Mouse (Mus musculus): ENCODE data around the gene Slc37a4. TPM values are rescaled to one million over a fixed set of nuclear protein-coding genes. Genes with fewer than 3 reads are reported as not detected.

Gene Slc37a4
- 31.3 TPM for polyA plus RNA-seq (2017; shearing (Covaris generic))

GRCm38 (mm10) chr9:44396684-44397411 lies at the start of gene Slc37a4:
Slc37a4 (plus strand) TSS chr9:44396852.

DNA sequence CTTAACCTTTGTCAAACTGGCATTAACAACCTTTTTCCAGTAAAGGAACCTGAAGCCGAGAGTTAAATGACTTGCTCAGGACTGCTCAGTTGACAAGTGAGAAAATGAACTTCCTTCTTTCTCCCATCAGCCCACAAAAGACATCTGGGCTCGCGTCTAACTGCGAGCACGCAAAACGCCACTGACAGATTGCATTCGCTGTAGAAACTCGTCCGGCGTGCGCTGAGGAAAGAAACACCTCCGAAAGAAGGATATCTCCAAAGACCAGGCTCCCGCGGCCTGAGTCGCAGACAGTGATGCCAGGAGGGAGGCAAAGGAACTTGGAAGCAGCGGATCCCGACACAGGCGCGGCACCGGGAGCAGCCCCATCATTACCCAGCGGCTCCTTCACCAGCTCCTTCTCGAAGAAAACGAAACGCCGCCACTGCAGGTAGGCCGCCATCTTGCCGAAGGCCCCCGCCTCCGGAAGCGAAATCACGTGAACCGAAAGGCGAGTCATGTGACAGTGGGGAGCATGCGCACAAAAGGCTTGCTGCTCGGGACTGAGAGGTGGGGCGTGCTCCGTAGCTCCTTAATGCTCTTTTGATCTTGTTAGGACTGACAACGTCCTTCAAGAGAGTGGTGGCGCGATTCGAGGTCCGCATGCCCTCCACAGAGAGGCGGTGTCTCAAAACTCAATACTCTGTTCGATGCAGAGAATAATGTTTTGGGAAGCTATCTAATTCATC lies 35.3 kb upstream of the Slc37a4 start, which contains the start of gene Vps11:
Gene Vps11 (minus strand): TSS at position 481 of the 728 bp plus-strand sequence.

GRCm38 (mm10) chr9:44379054-44379834 lies 17.4 kb upstream of the Slc37a4 start, which contains the start of gene Hyou1:
Hyou1 (plus strand) TSS chr9:44379490.

DNA sequence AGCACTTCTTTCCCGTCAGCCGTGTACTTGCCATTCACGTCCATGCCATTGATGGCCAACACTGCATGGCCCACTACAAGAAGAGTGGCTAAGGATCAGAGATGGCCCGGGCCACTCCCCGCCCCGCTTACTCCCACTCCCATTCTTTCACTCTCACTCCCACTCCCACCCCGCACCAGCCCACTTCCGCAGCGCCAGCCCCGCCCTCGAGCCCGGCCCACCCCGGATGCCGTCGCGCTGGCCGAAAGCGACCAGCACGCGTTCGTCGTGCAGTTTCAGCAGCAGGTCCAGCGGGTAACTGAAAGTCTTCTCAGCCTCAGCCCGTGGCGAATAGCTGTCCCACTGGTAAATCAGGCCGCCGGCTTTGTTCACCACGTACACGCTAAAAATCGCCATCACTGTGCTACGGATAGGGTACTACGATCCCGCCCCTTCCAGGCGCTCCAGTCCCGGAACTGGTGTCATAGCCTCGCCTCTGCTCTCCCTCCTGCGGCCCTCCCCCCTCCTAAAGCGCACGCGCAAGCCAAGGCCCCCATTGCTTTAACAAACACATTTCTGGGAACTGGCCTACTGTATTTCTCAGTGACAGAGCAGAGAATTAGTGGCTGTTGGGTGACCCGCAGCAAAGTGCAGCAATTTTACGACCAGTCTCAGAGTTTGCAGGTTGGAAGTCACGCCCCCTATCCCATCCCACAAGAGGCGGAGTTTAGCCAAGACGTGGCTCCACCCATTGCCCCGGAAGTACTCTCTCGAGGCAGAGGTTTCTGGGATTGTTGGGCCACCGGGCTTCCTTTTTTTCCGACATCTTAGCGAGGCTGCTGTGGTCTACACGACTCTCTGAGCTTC lies 10.5 kb downstream of the Slc37a4 start, which contains the start of the genes Rps25 and Trappc4:
Gene Rps25 (plus strand): TSS at position 234 of the 846 bp plus-strand sequence.
Gene Trappc4 (minus strand): TSS at position 695 of the 846 bp plus-strand sequence.

DNA sequence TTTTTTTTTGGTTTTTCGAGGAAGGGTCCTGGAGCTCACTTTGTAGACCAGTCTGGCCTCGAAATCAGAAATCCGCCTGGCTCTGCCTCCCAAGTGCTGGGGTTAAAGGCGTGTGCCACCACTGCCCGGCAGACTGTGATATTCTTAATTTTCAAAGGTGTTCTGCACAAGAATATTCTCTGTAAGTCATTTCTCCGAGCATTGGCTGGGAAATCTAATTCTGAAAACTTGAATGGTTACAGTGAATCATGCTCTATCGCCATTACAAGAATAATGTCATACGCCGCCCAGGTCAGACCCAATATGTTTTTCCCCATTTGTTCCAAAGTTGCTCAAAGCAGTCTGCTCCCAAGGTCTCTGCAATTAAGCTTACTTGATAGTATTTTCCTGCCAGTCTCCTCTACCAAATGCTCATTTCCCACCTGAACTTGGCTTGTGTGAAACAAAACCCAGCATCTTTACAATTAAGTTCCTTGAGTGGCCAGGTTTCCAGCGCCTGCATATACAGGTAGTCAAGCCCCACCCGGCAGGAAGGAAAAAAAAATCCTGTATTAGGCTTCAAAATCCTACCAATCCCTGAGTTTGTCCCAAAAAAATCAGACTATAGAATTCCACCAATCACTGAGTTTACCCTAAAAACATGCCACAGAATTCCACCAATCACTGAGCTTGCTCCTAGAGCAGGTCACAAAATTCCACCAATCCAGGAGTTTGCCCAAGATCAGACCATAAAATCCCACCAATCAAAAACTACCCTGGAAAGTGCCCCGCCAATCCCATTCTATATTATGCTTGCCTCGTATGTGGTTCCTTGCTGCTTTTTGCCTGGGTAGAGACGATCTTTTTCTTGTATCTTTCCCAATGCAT lies 22.1 kb downstream of the Slc37a4 start, which contains the start of gene Ccdc84:
Gene Ccdc84 (minus strand): TSS at position 51 of the 867 bp plus-strand sequence.

GRCm38 (mm10) chr9:44440961-44441360 lies 44.3 kb downstream of the Slc37a4 start, which contains the start of gene Foxr1:
Foxr1 (minus strand) TSS chr9:44441136.

Other genes with a start within 250 kb of the Slc37a4 start
- gene Cbl, start 162.8 kb upstream of the Slc37a4 start, polyA plus RNA-seq (2017; shearing (Covaris generic)), result 33.6 TPM
- not detected for gene Ccdc153, start 156.2 kb upstream of the Slc37a4 start, polyA plus RNA-seq (2017; shearing (Covaris generic))
- gene Pdzd3, start 145.4 kb upstream of the Slc37a4 start, polyA plus RNA-seq (2017; shearing (Covaris generic)), result 0.21 TPM
- 12.2 TPM for gene Nlrx1, start 128.3 kb upstream of the Slc37a4 start, polyA plus RNA-seq (2017; shearing (Covaris generic))
- 0.32 TPM for gene Abcg4, start 108.2 kb upstream of the Slc37a4 start, polyA plus RNA-seq (2017; shearing (Covaris generic))
- 32.9 TPM for gene Hinfp, start 91.2 kb upstream of the Slc37a4 start, polyA plus RNA-seq (2017; shearing (Covaris generic))
- 8.9 TPM for gene C2cd2l, start 76.6 kb upstream of the Slc37a4 start, polyA plus RNA-seq (2017; shearing (Covaris generic))
- 24.2 TPM for gene Dpagt1, start 70.8 kb upstream of the Slc37a4 start, polyA plus RNA-seq (2017; shearing (Covaris generic))
- 27.0 TPM for gene H2afx, start 62.2 kb upstream of the Slc37a4 start, polyA plus RNA-seq (2017; shearing (Covaris generic))
- 34.4 TPM for gene Hmbs, start 52.6 kb upstream of the Slc37a4 start, polyA plus RNA-seq (2017; shearing (Covaris generic))
- 73.3 TPM for gene Vps11, start 35.2 kb upstream of the Slc37a4 start, polyA plus RNA-seq (2017; shearing (Covaris generic))
- 29.2 TPM for gene Hyou1, start 17.4 kb upstream of the Slc37a4 start, polyA plus RNA-seq (2017; shearing (Covaris generic))
- 1,803 TPM for gene Rps25, start 10.3 kb downstream of the Slc37a4 start, polyA plus RNA-seq (2017; shearing (Covaris generic))
- gene Trappc4, start 10.7 kb downstream of the Slc37a4 start, polyA plus RNA-seq (2017; shearing (Covaris generic)), result 137 TPM
- gene Ccdc84, start 21.7 kb downstream of the Slc37a4 start, polyA plus RNA-seq (2017; shearing (Covaris generic)), result 59.5 TPM
- gene Foxr1, start 44.3 kb downstream of the Slc37a4 start, polyA plus RNA-seq (2017; shearing (Covaris generic)), result 0.18 TPM
- gene Upk2, start 58.1 kb downstream of the Slc37a4 start, polyA plus RNA-seq (2017; shearing (Covaris generic)), result not detected
- gene Bcl9l, start 86.0 kb downstream of the Slc37a4 start, polyA plus RNA-seq (2017; shearing (Covaris generic)), result 10.4 TPM
- gene Cxcr5, start 165.0 kb downstream of the Slc37a4 start, polyA plus RNA-seq (2017; shearing (Covaris generic)), result 127 TPM
- gene Ddx6, start 208.0 kb downstream of the Slc37a4 start, polyA plus RNA-seq (2017; shearing (Covaris generic)), result 45.6 TPM